In genomic region chr2:168103341-168103740, GRCm38 (mm10) we compare ENCODE assay signal across 27 mouse cellular contexts. TPM values are rescaled to one million over a fixed set of nuclear protein-coding genes. Genes with fewer than 3 reads are reported as not detected.
A peak's percentile ranks its signal among the peaks of the same experiment; 100 is the strongest.
DNase-seq lines count a peak whose midpoint lies in the region; ATAC-seq and TF ChIP-seq lines count a peak whose summit lies in the region.
"Had no signal": no experiment of that assay in that cellular context is flagged by ENCODE, and none has a peak within 500 bp of the region (broad histone marks: within the 10 kb centered on the region; RNA-seq: fewer than 3 reads in every experiment).

No protein-coding gene starts in this region.

- WGBS in kidney, adult 2 months = 88% methylated on average over 10 of the region's 10 CpGs
- 74% methylated on average over 10 of the region's 10 CpGs for WGBS in liver, embryonic 15.5 days (ENCODE audit: insufficient replicate concordance)

- peak overlapping the region; percentile 83 for H3K27ac ChIP-seq in kidney, adult 2 months (ENCODE audit: insufficient read depth, low read depth, low read length)
- H3K27ac ChIP-seq in liver, embryonic 15.5 days (replicated peaks) = peak overlapping the region; percentile 77; the same call in 1 of the 2 replicates
- H3K27ac ChIP-seq: embryonic facial prominence, embryonic 10.5 days; embryonic facial prominence, embryonic 13.5 days; forebrain, embryonic 12.5 days; forebrain, embryonic 15.5 days; heart, embryonic 15.5 days; hindbrain, embryonic 10.5 days; hindbrain, embryonic 13.5 days had no signal

- DNase-seq in kidney, adult 2 months = no peak
- no peak for DNase-seq in kidney, postnatal 4 days
- DNase-seq in liver = no peak
- peak; percentile 62 for DNase-seq in R1 (ENCODE audit: low read depth, low spot score)
- DNase-seq in layer of hippocampus, adult 18-20 months (ENCODE audit: low spot score in 2 of 2) = no peak
- DNase-seq: adrenal gland, adult 2 months; adrenal gland, postnatal 14 days; cerebellum, adult 11-12 months; cerebellum, adult 8-10 months; cerebellum, postnatal 10 days; cerebellum, postnatal 36 days; embryo, embryonic 11 days; gastrocnemius, postnatal 25 days; heart, adult 18-20 months; heart, postnatal 10 days; heart, postnatal 36 days had no signal

- H3K4me3 ChIP-seq in kidney, adult 2 months (ENCODE audit: insufficient read depth, low read depth, low read length) = no peak overlapping the region
- H3K4me3 ChIP-seq in liver, embryonic 15.5 days (replicated peaks) = no peak overlapping the region
- H3K4me3 ChIP-seq: embryonic facial prominence, embryonic 10.5 days; embryonic facial prominence, embryonic 13.5 days; erythroblast, embryonic 14.5 days; forebrain, embryonic 12.5 days; forebrain, embryonic 15.5 days; heart, embryonic 12.5 days; heart, embryonic 15.5 days; hindbrain, embryonic 10.5 days; hindbrain, embryonic 13.5 days had no signal

- H3K27me3 ChIP-seq in kidney, adult 2 months (replicated peaks; ENCODE audit: control insufficient read depth, insufficient read depth, low read length) = no peaks in the 10 kb centered on the region
- H3K27me3 ChIP-seq in liver, embryonic 15.5 days = no peaks in the 10 kb centered on the region
- H3K27me3 ChIP-seq: embryonic facial prominence, embryonic 13.5 days; forebrain, embryonic 12.5 days; forebrain, embryonic 15.5 days; heart, embryonic 12.5 days; heart, embryonic 15.5 days; hindbrain, embryonic 13.5 days had no signal

- TF ChIP-seq POLR2A in kidney, adult 2 months (IDR thresholded peaks at IDR 0.05; ENCODE audit: low read depth, low read length) = no peak

- H3K36me3 ChIP-seq in kidney, adult 2 months (ENCODE audit: control insufficient read depth, insufficient read depth, low read length) = no peaks in the 10 kb centered on the region; the same call in 1 of the 2 replicates
- H3K36me3 ChIP-seq in liver, embryonic 15.5 days (replicated peaks) = no peaks in the 10 kb centered on the region
- H3K36me3 ChIP-seq: embryonic facial prominence, embryonic 13.5 days had no signal

- H3K9ac ChIP-seq in liver, embryonic 15.5 days = no peak overlapping the region
- H3K9ac ChIP-seq: embryonic facial prominence, embryonic 13.5 days; forebrain, embryonic 12.5 days; forebrain, embryonic 15.5 days; heart, embryonic 12.5 days; heart, embryonic 15.5 days; hindbrain, embryonic 13.5 days had no signal

- H3K4me2 ChIP-seq in liver, embryonic 15.5 days = no peak overlapping the region
- H3K4me2 ChIP-seq: embryonic facial prominence, embryonic 13.5 days; forebrain, embryonic 12.5 days; forebrain, embryonic 15.5 days; heart, embryonic 12.5 days; heart, embryonic 15.5 days; hindbrain, embryonic 13.5 days had no signal

- TF ChIP-seq CTCF in kidney, adult 2 months (conservative IDR thresholded peaks at IDR 0.05; ENCODE audit: insufficient read depth, insufficient read length, low read depth, low read length) = no peak

- H3K9me3 ChIP-seq in liver, embryonic 15.5 days (replicated peaks) = no peaks in the 10 kb centered on the region
- H3K9me3 ChIP-seq: embryonic facial prominence, embryonic 10.5 days; embryonic facial prominence, embryonic 13.5 days; forebrain, embryonic 12.5 days; forebrain, embryonic 15.5 days; heart, embryonic 12.5 days; heart, embryonic 15.5 days; hindbrain, embryonic 10.5 days; hindbrain, embryonic 13.5 days had no signal

- peaks cover 11% of the 10 kb centered on the region; the same call in 1 of the 2 replicates for H3K4me1 ChIP-seq in kidney, adult 2 months (ENCODE audit: control insufficient read depth, insufficient read depth, low read length)
- 0 out of 2 replicates have a peak, but pooled peaks cover 3% of the 10 kb centered on the region for H3K4me1 ChIP-seq in liver, embryonic 15.5 days (replicated peaks)

- no peak for ATAC-seq in liver, embryonic 15.5 days (ENCODE audit: insufficient read depth)
- ATAC-seq: forebrain, embryonic 15.5 days; hindbrain, embryonic 16.5 days had no signal

RNA-seq across cellular contexts. Expression of gene Pard6b, which starts 22.5 kb away (rescaled TPM):
- 41.0 and 44.4 TPM in 2 replicates for polyA plus RNA-seq in kidney, adult 2 months (2012; rRNA removed)
- polyA plus RNA-seq in liver, embryonic 15.5 days (2015; fragmentation: Nextera tagmentation; extraction: Ambion mirVana) = 2.6 and 2.9 TPM in 2 replicates
- total RNA-seq in layer of hippocampus, adult 18-20 months (2021) = 1 to 10 TPM; 4.0 to 5.0 TPM

Comparison
In these comparisons a context has a peak if more than half of its experiments do, and no peak if none do; other contexts are left out.
1. RNA of gene Pard6b, which starts 22.5 kb away (polyA plus RNA-seq): 41.0 to 44.4 TPM in kidney, adult 2 months; 2.6 to 2.9 TPM in liver, embryonic 15.5 days; every median in the first group is over 10 times any median in the second.